Mouse (Mus musculus) c-Kit-positive CD71-negative TER-119-negative erythroid progenitor cells, embryonic 14.5 days (primary cell): ENCODE data around the gene Olfr970.
"Not testable (repeated sequence)": the region's sequence is repeated elsewhere in the genome, so short reads cannot be mapped to it uniquely, and the experiment has no call there.

ENCODE experiments used
- DNase-seq: peaks from one replicate; pipeline ENCODE4 v3.0.0-alpha.2; 2013; ENCODE audit warnings: low read depth

Gene Olfr970

GRCm38 (mm10) chr9:39808560-39808959, at the start of gene Olfr970:
Olfr970 (plus strand) TSS chr9:39808860.
- no peak for DNase-seq

DNA sequence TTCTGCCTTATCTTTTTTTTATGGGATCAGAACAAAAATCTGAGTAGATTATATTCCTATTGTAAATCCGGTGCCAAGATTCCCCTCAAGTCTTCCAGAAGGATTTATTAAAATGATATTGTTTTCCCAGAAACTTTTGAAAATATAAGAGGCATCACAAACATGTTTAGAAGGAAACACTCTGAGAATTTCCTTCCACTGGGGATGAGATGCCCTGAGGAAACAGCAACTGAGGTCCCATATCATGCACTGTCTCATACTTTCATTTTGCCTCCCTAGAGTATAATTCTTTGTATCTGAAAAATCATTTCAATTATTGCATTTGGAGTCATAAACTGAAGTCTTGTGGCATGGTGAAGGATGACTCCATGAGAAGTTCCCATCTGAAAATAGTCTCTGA, 25.5 kb upstream of the Olfr970 start, which contains the start of gene Olfr968:
Gene Olfr968, minus strand, starts transcription at position 101 of the 400 bp plus-strand sequence.
- DNase-seq: no peak

DNA sequence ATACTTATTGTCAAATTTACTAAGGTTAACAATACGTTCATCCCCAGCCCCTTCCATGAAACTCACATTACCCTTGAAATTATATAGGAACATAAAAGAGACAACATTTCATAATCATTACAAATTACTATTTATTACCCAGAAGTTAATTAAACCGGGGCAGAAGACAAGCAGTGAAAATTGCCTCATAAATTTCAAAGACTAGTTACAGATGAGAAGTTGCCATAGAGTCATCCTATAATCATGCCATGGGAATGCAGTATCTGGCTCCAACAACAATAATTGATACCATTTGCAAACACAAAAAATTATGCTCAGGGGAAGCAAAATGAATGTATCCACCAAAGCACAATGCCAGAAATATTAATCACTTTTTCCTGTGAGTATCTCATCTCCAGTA, 18.1 kb upstream of the Olfr970 start, which contains the start of gene Olfr969:
Gene Olfr969, plus strand, starts transcription at position 388 of the 400 bp plus-strand sequence.
- no peak for DNase-seq

DNA sequence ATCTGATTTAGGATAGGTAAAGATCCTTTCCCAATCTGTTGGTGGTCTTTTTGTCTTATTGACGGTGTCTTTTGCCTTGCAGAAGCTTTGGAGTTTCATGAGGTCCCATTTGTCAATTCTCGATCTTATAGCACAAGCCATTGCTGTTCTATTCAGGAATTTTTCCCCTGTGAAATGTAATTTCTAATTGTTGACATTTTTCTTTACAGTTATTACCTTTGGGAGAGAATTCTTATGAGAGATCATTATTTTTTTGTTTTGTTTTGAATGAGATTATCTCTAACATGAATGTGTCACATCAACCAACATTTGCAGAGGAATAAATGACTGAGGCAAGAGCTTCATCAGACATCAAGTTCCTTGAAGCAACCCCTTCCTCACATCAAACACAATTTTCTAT, 27.9 kb downstream of the Olfr970 start, which contains the start of gene Olfr971:
Gene Olfr971, plus strand, starts transcription at position 301 of the 400 bp plus-strand sequence.
- not testable (repeated sequence) for DNase-seq

GRCm38 (mm10) chr9:39866122-39866521, 57.5 kb downstream of the Olfr970 start, which contains the start of gene Olfr972:
Olfr972 (plus strand) TSS chr9:39866422.
- no peak for DNase-seq
